Mouse (Mus musculus) lung, postnatal 4 days (tissue): Measurements from ENCODE around the gene Pnrc1.
A peak's percentile ranks its signal among the peaks of the same experiment; 100 is the strongest.

ENCODE experiments used
- DNase-seq, 2 experiments: peaks; one replicate each; pipeline ENCODE4 v3.0.0; 2021

Gene Pnrc1

GRCm38 (mm10) chr4:33208881-33209841 is 80.8 kb downstream of the Pnrc1 start, which contains the start of gene Srsf12:
Srsf12 (plus strand) TSS chr4:33208991.
- peak; percentile 13 to 31 for DNase-seq

GRCm38 (mm10) chr4:33207551-33207950 is 82.4 kb downstream of the Pnrc1 start:
- no peak for DNase-seq

- peak in 1 of 2 experiments; percentile 52 for DNase-seq
Measured at GRCm38 (mm10) chr4:33204682-33205081, 85.3 kb downstream of the Pnrc1 start.

GRCm38 (mm10) chr4:33198117-33198516 is 91.8 kb downstream of the Pnrc1 start:
- DNase-seq = no peak
